Mouse (Mus musculus) lung, postnatal 0 days (tissue): Measurements from ENCODE around the gene Rspo1. TPM values are rescaled to one million over a fixed set of nuclear protein-coding genes. Genes with fewer than 3 reads are reported as not detected.

ENCODE experiments used
- ATAC-seq: fragments of 200-750 bp; cut with Nextera tagmentation; 2 replicates; pipeline ENCODE4 v1.8.0; 2017; ENCODE audit warnings: moderate library complexity
- DNase-seq: peaks from one replicate; pipeline ENCODE4 v3.0.0-alpha.2; 2016; ENCODE audit warnings: low spot score
- H3K27ac ChIP-seq: fragments of 300-500 bp; sonication (generic); 2 replicates; pipeline ENCODE4 v1.5.1; 2014; ENCODE audit warnings: antibody characterized with exemption, mild to moderate bottlenecking, low read length, mixed read lengths
- H3K27me3 ChIP-seq: fragments of 300-500 bp; sonication (generic); replicated peaks from 2 replicates; pipeline ENCODE4 v1.6.1; 2014; ENCODE audit warnings: low read length, mixed read lengths; ENCODE audit not compliant: insufficient read depth
- H3K36me3 ChIP-seq: fragments of 300-500 bp; sonication (generic); 2 replicates; pipeline ENCODE4 v1.6.1; 2014; ENCODE audit warnings: low read length, mixed read lengths; ENCODE audit not compliant: insufficient read depth
- H3K4me1 ChIP-seq: fragments of 300-500 bp; sonication (generic); 2 replicates; pipeline ENCODE4 v1.6.1; 2014; ENCODE audit warnings: antibody characterized with exemption, low read depth, low read length, mixed read lengths; ENCODE audit not compliant: insufficient read depth
- H3K4me2 ChIP-seq: fragments of 300-500 bp; sonication (generic); replicated peaks from 2 replicates; pipeline ENCODE4 v1.6.1; 2014; ENCODE audit warnings: low read depth, mild to moderate bottlenecking, low read length, moderate library complexity, mixed read lengths
- H3K4me3 ChIP-seq: fragments of 300-500 bp; sonication (generic); 2 replicates; pipeline ENCODE4 v1.5.1; 2014; ENCODE audit warnings: low read depth, low read length
- H3K9ac ChIP-seq: fragments of 300-500 bp; sonication (generic); replicated peaks from 2 replicates; pipeline ENCODE4 v1.6.1; 2014; ENCODE audit warnings: low read depth, mild to moderate bottlenecking
- H3K9me3 ChIP-seq: fragments of 300-500 bp; sonication (generic); 2 replicates; pipeline ENCODE4 v1.6.1; 2016; ENCODE audit warnings: low read length, mixed read lengths
- CTCF ChIP-seq: IDR thresholded peaks from 2 replicates; pipeline ENCODE4 v1.5.1; 2016; ENCODE audit warnings: antibody characterized with exemption, mild to moderate bottlenecking
- EP300 ChIP-seq: IDR thresholded peaks from 2 replicates; pipeline ENCODE4 v1.6.1; 2016; ENCODE audit warnings: antibody characterized with exemption, mild to moderate bottlenecking, control low read depth
- WGBS: fragments of 180-500 bp; shearing (Covaris S2); extraction: QIAGEN DNeasy Blood & Tissue Kit; methylation state at CpG from one replicate; pipeline ENCODE4 v1.1.7; 2014; 5-methylcytosine and 5-hydroxymethylcytosine counted together
- polyA plus RNA-seq: library from polyadenylated mRNA; unstranded; fragments of >200 nt; fragmentation: Nextera tagmentation; extraction: Ambion mirVana; gene quantifications from 2 replicates; pipeline ENCODE4 v1.2.1, GENCODE M21; 2015

Gene Rspo1
- polyA plus RNA-seq, 1 experiment from 2014 or later = 6.5 TPM

GRCm38 (mm10) chr4:124949488-124949887 is 36.7 kb upstream of the Rspo1 start:
- Histone ChIP-seq H3K27ac (no peak overlapping the region), H3K36me3 (no peaks in the 10 kb centered on the region), H3K4me3 (no peak overlapping the region), H3K9ac (no peak overlapping the region), H3K4me2 (no peak overlapping the region), H3K4me1 (0 out of 2 replicates have a peak, but pooled peaks cover 4% of the 10 kb centered on the region), H3K9me3 (no peaks in the 10 kb centered on the region), H3K27me3 (no peaks in the 10 kb centered on the region)
- no peak for ATAC-seq
- 77% methylated on average over 3 of the region's 3 CpGs for WGBS
- no peak for TF ChIP-seq EP300
- TF ChIP-seq CTCF = no peak
- no peak for DNase-seq

- no peaks in the 10 kb centered on the region for H3K27me3 ChIP-seq
- TF ChIP-seq EP300 = no peak
- TF ChIP-seq CTCF = no peak
- ATAC-seq = peak; percentile 66
Measured at GRCm38 (mm10) chr4:124950181-124951035, 35.8 kb upstream of the Rspo1 start.

GRCm38 (mm10) chr4:124951036-124951433 is 35.2 kb upstream of the Rspo1 start:
- peak; percentile 70 for DNase-seq

More at GRCm38 (mm10) chr4:124950181-124951035, 35.8 kb upstream of the Rspo1 start:
- 53% methylated on average over 21 of the region's 21 CpGs for WGBS
- H3K9me3 ChIP-seq = no peaks in the 10 kb centered on the region
- 0 out of 2 replicates have a peak, but pooled peaks cover 4% of the 10 kb centered on the region for H3K4me1 ChIP-seq
- no peaks in the 10 kb centered on the region for H3K36me3 ChIP-seq
- H3K9ac ChIP-seq = no peak overlapping the region
- H3K27ac ChIP-seq = peak overlapping the region; percentile 47; the same call in 1 of the 2 replicates
- peak; percentile 77 for DNase-seq
- H3K4me3 ChIP-seq = no peak overlapping the region
- no peak overlapping the region for H3K4me2 ChIP-seq

GRCm38 (mm10) chr4:124953546-124953945 is 32.7 kb upstream of the Rspo1 start:
- 0 out of 2 replicates have a peak, but pooled peaks cover 4% of the 10 kb centered on the region for H3K4me1 ChIP-seq
- DNase-seq = peak; percentile 73
- no peak overlapping the region for H3K4me2 ChIP-seq
- no peak overlapping the region for H3K27ac ChIP-seq
- H3K9me3 ChIP-seq = no peaks in the 10 kb centered on the region
- TF ChIP-seq CTCF (peak; percentile 47), EP300 (0 out of 2 replicates have a peak, but pooled peaks have one; percentile 15)
- H3K36me3 ChIP-seq = no peaks in the 10 kb centered on the region
- ATAC-seq = peak; percentile 69
- no peaks in the 10 kb centered on the region for H3K27me3 ChIP-seq
- WGBS = 33% methylated on average over 4 of the region's 4 CpGs
- no peak overlapping the region for H3K9ac ChIP-seq
- no peak overlapping the region for H3K4me3 ChIP-seq

More at GRCm38 (mm10) chr4:124951036-124951433, 35.2 kb upstream of the Rspo1 start:
- H3K4me2 ChIP-seq = no peak overlapping the region
- peak; percentile 73 for ATAC-seq
- WGBS = 25% methylated on average over 10 of the region's 10 CpGs
- 0 out of 2 replicates have a peak, but pooled peaks cover 4% of the 10 kb centered on the region for H3K4me1 ChIP-seq
- no peaks in the 10 kb centered on the region for H3K36me3 ChIP-seq
- H3K9ac ChIP-seq = no peak overlapping the region
- no peaks in the 10 kb centered on the region for H3K9me3 ChIP-seq
- no peak overlapping the region; the same call in 1 of the 2 replicates for H3K27ac ChIP-seq
- no peaks in the 10 kb centered on the region for H3K27me3 ChIP-seq
- H3K4me3 ChIP-seq = no peak overlapping the region
- TF ChIP-seq CTCF (no peak), EP300 (no peak)

- no peaks in the 10 kb centered on the region for H3K9me3 ChIP-seq
- TF ChIP-seq CTCF (no peak), EP300 (no peak)
Measured at GRCm38 (mm10) chr4:124957284-124957683, 28.9 kb upstream of the Rspo1 start.

GRCm38 (mm10) chr4:124959062-124959461 is 27.2 kb upstream of the Rspo1 start:
- H3K9me3 ChIP-seq = no peaks in the 10 kb centered on the region
- no peak overlapping the region for H3K4me3 ChIP-seq
- no peaks in the 10 kb centered on the region for H3K36me3 ChIP-seq
- TF ChIP-seq EP300 = no peak
- TF ChIP-seq CTCF = no peak
- H3K4me2 ChIP-seq = no peak overlapping the region
- H3K27me3 ChIP-seq = no peaks in the 10 kb centered on the region
- H3K4me1 ChIP-seq = no peaks in the 10 kb centered on the region
- DNase-seq (peak; percentile 67), ATAC-seq (peak; percentile 80)
- H3K27ac ChIP-seq = no peak overlapping the region
- no peak overlapping the region for H3K9ac ChIP-seq
- WGBS = 41% methylated on average over 11 of the region's 11 CpGs

More at GRCm38 (mm10) chr4:124957284-124957683, 28.9 kb upstream of the Rspo1 start:
- no peaks in the 10 kb centered on the region for H3K36me3 ChIP-seq
- H3K27me3 ChIP-seq = no peaks in the 10 kb centered on the region
- 61% methylated on average over 2 of the region's 2 CpGs for WGBS
- H3K4me1 ChIP-seq = 0 out of 2 replicates have a peak, but pooled peaks cover 4% of the 10 kb centered on the region
- no peak overlapping the region for H3K9ac ChIP-seq
- no peak overlapping the region for H3K4me3 ChIP-seq
- no peak overlapping the region for H3K27ac ChIP-seq
- H3K4me2 ChIP-seq = no peak overlapping the region
- DNase-seq (no peak), ATAC-seq (no peak)
